Mouse (Mus musculus): ENCODE measurements around the gene Frmd7. TPM values are rescaled to one million over a fixed set of nuclear protein-coding genes. Genes with fewer than 3 reads are reported as not detected.

Gene Frmd7
- 0.32 TPM in 2 replicates for polyA plus RNA-seq (2015; fragmentation: Nextera tagmentation; extraction: Ambion mirVana)

DNA sequence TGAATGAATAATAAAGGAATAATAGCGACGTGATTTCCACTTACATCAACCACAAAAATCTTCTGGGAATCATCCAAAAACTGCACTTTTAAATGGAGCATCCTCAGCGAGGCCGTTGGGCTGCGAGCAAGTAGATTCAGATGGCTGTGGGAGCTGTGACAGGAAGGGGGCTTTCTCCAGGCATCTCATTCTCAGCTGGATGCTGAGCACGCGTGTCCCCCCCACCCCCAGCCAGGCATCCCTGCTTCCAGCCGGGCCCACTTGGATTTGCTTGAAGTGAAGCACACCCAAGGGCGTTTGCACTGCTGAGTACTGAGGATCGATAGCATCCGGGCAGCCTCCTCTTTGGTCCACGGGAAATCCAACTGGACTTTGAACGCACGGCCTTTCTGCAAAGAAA, at the start of gene Frmd7:
Gene Frmd7 (minus strand): TSS at position 101 of the 400 bp plus-strand sequence.
- H3K4me1 ChIP-seq, result no peaks in the 10 kb centered on the region
- H3K4me3 ChIP-seq, result no peak within 1 kb of the TSS
- H3K4me2 ChIP-seq (replicated peaks), result no peak within 1 kb of the TSS
- H3K9ac ChIP-seq (replicated peaks), result no peak within 1 kb of the TSS
- 71% methylated on average over 14 of the region's 14 CpGs for WGBS
- H3K27me3 ChIP-seq, result no peaks in the 10 kb centered on the region
- no peak within 1 kb of the TSS for H3K27ac ChIP-seq (replicated peaks)
- no peak for ATAC-seq (replicated peaks)
- H3K36me3 ChIP-seq, result no peaks in the 10 kb centered on the region
- H3K9me3 ChIP-seq, result no peaks in the 10 kb centered on the region

DNA sequence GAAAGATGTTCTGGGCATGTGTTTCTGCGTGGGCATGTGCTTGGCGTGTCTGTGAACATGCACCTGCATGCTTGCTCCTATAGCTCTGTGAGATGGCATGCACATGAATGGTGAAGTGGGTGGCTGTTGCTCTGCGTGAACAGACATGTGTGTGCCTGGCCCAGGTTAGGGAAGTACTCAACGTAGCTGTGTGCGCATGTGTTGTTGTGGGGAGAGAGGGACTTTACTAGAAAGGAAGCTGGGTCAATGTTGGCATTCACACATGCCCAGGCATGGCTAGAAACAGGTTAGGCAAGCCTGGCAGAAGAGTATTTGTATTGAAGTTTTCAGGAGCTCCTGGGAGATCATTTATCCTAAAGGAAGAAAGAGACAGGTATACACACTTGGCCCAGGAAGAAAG, 48.8 kb upstream of the Frmd7 start:
- no peak overlapping the region for H3K4me2 ChIP-seq (replicated peaks)
- H3K4me3 ChIP-seq, result no peak overlapping the region
- WGBS, result 93% methylated on average over 5 of the region's 5 CpGs
- no peaks in the 10 kb centered on the region for H3K9me3 ChIP-seq
- no peak overlapping the region for H3K27ac ChIP-seq (replicated peaks)
- no peak for ATAC-seq (replicated peaks)
- no peaks in the 10 kb centered on the region for H3K27me3 ChIP-seq
- H3K36me3 ChIP-seq, result no peaks in the 10 kb centered on the region
- no peaks in the 10 kb centered on the region for H3K4me1 ChIP-seq
- no peak overlapping the region for H3K9ac ChIP-seq (replicated peaks)

DNA sequence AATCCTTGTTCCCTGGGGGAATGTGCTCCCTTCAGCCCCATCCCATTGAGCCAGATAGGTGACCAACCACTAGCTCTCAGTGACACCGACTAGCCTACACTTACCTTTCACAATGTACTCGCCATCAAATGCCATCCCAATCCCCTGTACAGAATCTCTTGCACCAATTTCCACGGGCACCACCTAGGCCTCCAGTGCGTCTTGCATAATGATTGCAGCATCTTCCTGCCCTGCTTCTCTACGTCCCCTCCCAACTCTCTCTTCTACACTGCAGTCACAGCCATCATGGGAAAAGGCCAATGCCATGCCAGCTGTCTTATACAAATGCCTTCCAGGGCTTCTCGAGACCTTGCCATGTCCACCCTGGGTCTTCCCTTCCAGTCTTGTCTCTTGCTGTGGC, 47.4 kb upstream of the Frmd7 start:
- Histone ChIP-seq H3K9me3 (no peaks in the 10 kb centered on the region), H3K4me1 (no peaks in the 10 kb centered on the region), H3K27me3 (no peaks in the 10 kb centered on the region), H3K27ac (replicated peaks) (no peak overlapping the region), H3K4me3 (no peak overlapping the region), H3K4me2 (replicated peaks) (no peak overlapping the region), H3K9ac (replicated peaks) (no peak overlapping the region), H3K36me3 (no peaks in the 10 kb centered on the region)
- WGBS, result 94% methylated on average over 6 of the region's 6 CpGs
- no peak for ATAC-seq (replicated peaks)

DNA sequence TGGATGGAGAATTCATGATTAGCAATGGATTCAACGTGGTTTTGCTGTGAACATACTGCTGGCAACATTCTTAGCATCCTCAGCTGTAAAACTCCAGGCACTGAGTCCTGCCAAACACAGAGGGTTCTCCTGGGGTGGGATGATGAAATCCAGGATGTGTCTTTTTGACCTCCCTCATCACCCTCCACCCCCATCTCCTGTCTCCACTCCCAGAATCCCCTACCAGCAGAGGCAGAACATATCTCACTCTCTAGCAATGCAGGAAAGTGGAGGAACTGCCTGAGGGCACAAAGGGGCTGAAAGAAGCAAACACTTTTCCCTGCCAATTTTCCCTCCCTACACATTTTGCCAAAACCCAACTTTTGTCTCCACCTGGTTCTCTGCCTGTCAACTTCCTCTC, 46.1 kb upstream of the Frmd7 start:
- no peak overlapping the region for H3K9ac ChIP-seq (replicated peaks)
- no peaks in the 10 kb centered on the region for H3K36me3 ChIP-seq
- no peak overlapping the region for H3K4me2 ChIP-seq (replicated peaks)
- H3K4me1 ChIP-seq, result no peaks in the 10 kb centered on the region
- 67% methylated on average over 1 of the region's 1 CpGs for WGBS
- ATAC-seq (replicated peaks), result no peak
- no peaks in the 10 kb centered on the region for H3K9me3 ChIP-seq
- H3K27ac ChIP-seq (replicated peaks), result no peak overlapping the region
- no peaks in the 10 kb centered on the region for H3K27me3 ChIP-seq
- no peak overlapping the region for H3K4me3 ChIP-seq

DNA sequence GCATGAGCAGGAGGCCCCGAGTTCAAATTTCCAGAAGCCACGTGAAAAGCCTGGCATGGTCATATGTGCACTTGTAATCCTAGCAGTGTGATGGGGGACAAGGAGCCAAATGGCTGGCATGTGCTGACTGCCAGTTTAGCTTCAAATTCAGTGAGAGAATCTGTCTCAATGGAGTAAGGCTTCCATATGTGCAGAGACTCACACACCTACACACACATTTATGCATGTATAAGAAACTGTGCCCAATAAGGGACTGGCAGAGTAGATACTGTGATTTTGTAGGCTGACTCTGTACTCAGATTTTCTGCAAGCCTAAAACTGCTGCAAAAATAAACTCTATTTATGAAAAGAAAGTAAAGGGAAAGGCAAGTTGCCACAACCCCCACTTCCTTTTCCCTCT, 35.9 kb upstream of the Frmd7 start:
- Histone ChIP-seq H3K4me1 (no peaks in the 10 kb centered on the region), H3K9me3 (no peaks in the 10 kb centered on the region), H3K36me3 (no peaks in the 10 kb centered on the region), H3K27me3 (no peaks in the 10 kb centered on the region), H3K27ac (replicated peaks) (no peak overlapping the region), H3K4me2 (replicated peaks) (no peak overlapping the region), H3K4me3 (no peak overlapping the region), H3K9ac (replicated peaks) (no peak overlapping the region)
- peak; percentile 51; the same call in 1 of the 2 replicates for ATAC-seq (replicated peaks)
- WGBS, result 79% methylated on average over 2 of the region's 2 CpGs

DNA sequence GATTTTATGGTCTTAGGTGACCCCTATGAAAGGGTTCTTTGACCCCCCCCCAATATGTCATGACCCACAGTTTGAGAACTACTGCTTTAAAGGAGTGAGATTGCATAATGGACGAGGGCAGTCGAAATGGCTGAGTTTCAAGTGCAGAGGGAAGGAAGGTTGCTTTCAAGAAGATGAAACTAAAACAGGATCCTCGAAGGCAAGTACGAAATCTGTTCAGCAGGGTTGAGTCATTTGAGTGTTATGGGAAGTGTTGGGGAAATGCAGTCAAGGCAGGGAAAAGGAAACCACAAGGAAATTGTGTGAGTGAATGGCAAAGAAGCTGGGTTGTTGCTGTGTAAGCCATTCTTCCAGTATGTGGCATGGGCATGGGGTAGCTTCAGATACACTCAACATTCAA, 29.6 kb upstream of the Frmd7 start:
- Histone ChIP-seq H3K27ac (replicated peaks) (no peak overlapping the region), H3K36me3 (no peaks in the 10 kb centered on the region), H3K4me3 (no peak overlapping the region), H3K9me3 (no peaks in the 10 kb centered on the region), H3K9ac (replicated peaks) (no peak overlapping the region), H3K4me1 (no peaks in the 10 kb centered on the region), H3K4me2 (replicated peaks) (no peak overlapping the region), H3K27me3 (no peaks in the 10 kb centered on the region)
- 92% methylated on average over 4 of the region's 4 CpGs for WGBS
- no peak for ATAC-seq (replicated peaks)

DNA sequence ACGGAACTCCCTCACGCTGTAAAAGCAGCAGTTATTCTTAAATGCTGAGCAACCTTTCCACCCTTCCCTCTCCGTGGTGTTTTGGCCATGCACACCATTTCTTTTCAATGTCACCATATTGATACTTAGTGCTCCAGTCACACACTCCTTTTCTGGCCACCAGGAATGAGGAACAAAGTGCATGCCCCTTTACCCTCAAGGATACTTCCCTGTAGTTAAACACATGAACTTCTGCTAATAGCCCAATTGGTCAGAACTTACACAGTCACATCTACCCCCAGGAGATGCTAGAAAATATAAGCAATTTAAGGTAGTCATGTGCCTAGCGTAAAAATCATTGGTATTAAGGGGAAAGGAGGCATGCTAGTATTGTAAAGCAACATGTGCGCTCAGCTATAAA, 27.4 kb upstream of the Frmd7 start:
- no peak overlapping the region for H3K4me3 ChIP-seq
- H3K9me3 ChIP-seq, result no peaks in the 10 kb centered on the region
- WGBS, result 87% methylated on average over 5 of the region's 5 CpGs
- H3K36me3 ChIP-seq, result no peaks in the 10 kb centered on the region
- H3K4me2 ChIP-seq (replicated peaks), result no peak overlapping the region
- H3K4me1 ChIP-seq, result no peaks in the 10 kb centered on the region
- no peak overlapping the region for H3K9ac ChIP-seq (replicated peaks)
- no peaks in the 10 kb centered on the region for H3K27me3 ChIP-seq
- no peak for ATAC-seq (replicated peaks)
- H3K27ac ChIP-seq (replicated peaks), result no peak overlapping the region

DNA sequence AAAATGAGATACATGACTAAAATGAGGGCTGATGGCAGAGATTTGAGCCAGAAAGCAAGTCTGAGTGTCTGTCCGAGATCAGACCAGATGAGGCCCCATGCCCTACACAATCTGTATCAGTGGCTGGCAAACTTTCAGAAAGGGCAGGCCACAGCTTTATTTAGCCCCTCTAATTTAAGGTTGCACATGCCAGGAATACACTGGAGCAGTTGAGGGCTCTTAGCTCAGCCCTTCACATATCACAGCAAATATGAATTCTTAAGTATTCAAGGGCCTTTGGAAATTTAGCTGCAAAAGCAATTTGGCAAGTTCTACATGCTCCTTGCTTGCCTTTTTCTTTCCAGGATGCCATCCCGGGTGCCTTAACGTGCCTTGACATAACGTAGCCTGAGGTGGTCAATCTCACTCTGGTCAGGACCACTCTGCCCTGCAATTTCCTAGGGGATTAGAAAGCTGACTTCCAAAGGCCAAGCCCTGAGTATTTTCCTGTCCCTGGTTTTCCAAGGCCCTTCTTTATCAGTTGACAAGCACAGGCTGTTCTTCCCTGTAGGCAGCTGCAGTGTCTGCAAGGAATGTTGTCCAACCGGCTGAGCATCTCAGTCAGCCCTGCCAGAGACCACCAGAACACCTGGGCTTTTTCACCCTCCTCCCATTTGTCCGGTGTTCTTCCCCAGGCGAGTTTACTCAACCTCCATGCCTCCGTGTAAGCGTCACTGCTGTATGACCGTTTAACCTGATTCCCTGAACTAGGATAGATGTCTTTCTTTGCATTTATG, 25.8 kb upstream of the Frmd7 start:
- Histone ChIP-seq H3K9ac (replicated peaks) (no peak overlapping the region), H3K27ac (replicated peaks) (no peak overlapping the region), H3K4me2 (replicated peaks) (no peak overlapping the region), H3K36me3 (no peaks in the 10 kb centered on the region), H3K27me3 (no peaks in the 10 kb centered on the region), H3K4me3 (no peak overlapping the region), H3K9me3 (no peaks in the 10 kb centered on the region), H3K4me1 (no peaks in the 10 kb centered on the region)
- 77% methylated on average over 10 of the region's 10 CpGs for WGBS
- ATAC-seq (replicated peaks), result no peak

DNA sequence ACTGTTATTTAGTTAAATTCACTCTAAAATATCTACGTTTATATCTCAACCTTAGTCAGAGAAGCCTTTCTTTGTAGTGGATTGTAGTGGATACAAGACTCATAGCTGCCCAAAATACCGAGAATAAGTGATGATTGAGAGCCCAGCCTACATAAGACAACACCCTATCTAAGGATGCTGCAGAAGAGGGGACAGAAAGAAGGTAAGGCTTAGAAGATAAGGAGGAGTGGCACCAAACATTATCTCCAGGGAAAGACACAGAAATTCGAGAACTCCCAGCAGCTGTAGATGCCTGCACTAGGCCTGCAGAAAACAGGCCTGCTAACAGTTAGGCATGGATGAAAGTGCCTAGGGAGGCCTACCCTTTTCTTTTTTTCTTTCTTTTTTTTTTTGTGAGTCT, 22.6 kb upstream of the Frmd7 start:
- Histone ChIP-seq H3K9me3 (no peaks in the 10 kb centered on the region), H3K27me3 (no peaks in the 10 kb centered on the region)
- 86% methylated on average over 3 of the region's 3 CpGs for WGBS

DNA sequence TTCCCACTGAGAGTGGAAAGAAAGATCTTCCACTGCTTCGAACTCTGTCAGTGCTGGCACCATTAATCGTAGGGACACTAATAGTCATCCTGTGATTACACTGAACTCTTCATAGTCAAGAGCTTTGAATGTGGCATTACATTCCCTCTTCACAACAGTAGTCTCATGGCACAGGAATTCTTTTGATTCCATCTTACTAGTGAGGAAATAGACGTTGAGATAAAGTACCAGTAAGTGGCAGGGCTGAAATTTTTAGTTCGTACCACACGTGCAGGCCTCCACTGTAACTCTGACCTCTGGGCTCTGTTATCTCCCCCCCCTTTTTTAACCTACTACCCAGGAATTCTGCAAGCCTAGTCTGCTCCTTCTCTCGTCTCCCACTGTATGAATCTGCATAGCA, 20.4 kb upstream of the Frmd7 start:
- Histone ChIP-seq H3K4me1 (no peaks in the 10 kb centered on the region), H3K4me2 (replicated peaks) (no peak overlapping the region), H3K27me3 (no peaks in the 10 kb centered on the region), H3K9ac (replicated peaks) (no peak overlapping the region), H3K27ac (replicated peaks) (no peak overlapping the region), H3K4me3 (no peak overlapping the region), H3K9me3 (no peaks in the 10 kb centered on the region), H3K36me3 (no peaks in the 10 kb centered on the region)
- no peak for ATAC-seq (replicated peaks)
- 83% methylated on average over 6 of the region's 6 CpGs for WGBS

More for the DNA sequence above, 22.6 kb upstream of the Frmd7 start:
- H3K36me3 ChIP-seq, result no peaks in the 10 kb centered on the region
- no peak for ATAC-seq (replicated peaks)
- no peak overlapping the region for H3K4me2 ChIP-seq (replicated peaks)
- no peak overlapping the region for H3K4me3 ChIP-seq
- H3K9ac ChIP-seq (replicated peaks), result no peak overlapping the region
- no peak overlapping the region for H3K27ac ChIP-seq (replicated peaks)
- H3K4me1 ChIP-seq, result no peaks in the 10 kb centered on the region

DNA sequence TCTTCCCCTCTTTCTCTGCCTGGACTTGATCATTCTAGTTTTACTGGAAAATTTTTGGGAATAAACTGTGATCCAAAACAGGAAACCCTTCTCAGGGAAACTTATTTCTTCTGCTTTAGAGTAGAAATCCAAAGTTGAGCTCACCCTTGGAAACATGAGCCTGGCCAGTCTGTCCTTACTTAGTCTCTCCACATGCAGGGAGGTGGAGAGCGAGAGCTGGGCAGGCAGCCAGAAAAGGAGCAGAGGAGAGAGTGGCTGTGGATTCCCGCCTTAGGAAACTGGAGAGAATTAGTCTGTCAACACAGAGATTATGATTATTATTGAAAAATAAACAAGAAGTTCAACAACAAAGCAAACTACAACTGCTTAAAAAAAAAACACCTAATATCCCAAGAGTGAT, 6.1 kb upstream of the Frmd7 start:
- no peaks in the 10 kb centered on the region for H3K9me3 ChIP-seq
- H3K27ac ChIP-seq (replicated peaks), result no peak overlapping the region
- no peak overlapping the region for H3K9ac ChIP-seq (replicated peaks)
- H3K4me1 ChIP-seq, result no peaks in the 10 kb centered on the region
- 41% methylated on average over 2 of the region's 2 CpGs for WGBS
- no peak overlapping the region for H3K4me2 ChIP-seq (replicated peaks)
- H3K4me3 ChIP-seq, result no peak overlapping the region
- no peaks in the 10 kb centered on the region for H3K36me3 ChIP-seq
- H3K27me3 ChIP-seq, result no peaks in the 10 kb centered on the region
- ATAC-seq (replicated peaks), result no peak

DNA sequence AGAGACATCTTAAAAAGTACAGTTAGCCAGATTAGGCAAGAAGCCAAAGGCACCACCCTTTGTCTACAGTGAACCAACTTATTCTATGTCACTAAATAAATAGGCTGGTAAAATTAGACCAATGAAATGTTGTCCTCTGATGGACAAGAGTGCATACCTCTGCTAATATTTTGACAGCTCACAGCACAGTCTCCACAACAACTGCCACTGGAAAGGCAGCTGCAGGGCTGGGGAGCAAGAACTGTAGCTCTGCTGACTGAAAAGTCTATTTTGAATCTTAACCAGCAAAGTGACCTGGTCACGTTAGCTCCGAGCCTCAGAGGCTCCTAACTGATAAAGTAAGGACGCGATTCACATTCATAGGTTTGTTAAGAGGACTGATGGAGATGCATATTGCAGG, 5.6 kb upstream of the Frmd7 start:
- no peak overlapping the region for H3K4me3 ChIP-seq
- H3K9ac ChIP-seq (replicated peaks), result no peak overlapping the region
- ATAC-seq (replicated peaks), result no peak
- H3K9me3 ChIP-seq, result no peaks in the 10 kb centered on the region
- 78% methylated on average over 4 of the region's 4 CpGs for WGBS
- no peak overlapping the region for H3K4me2 ChIP-seq (replicated peaks)
- H3K36me3 ChIP-seq, result no peaks in the 10 kb centered on the region
- no peaks in the 10 kb centered on the region for H3K27me3 ChIP-seq
- H3K4me1 ChIP-seq, result no peaks in the 10 kb centered on the region
- H3K27ac ChIP-seq (replicated peaks), result no peak overlapping the region

DNA sequence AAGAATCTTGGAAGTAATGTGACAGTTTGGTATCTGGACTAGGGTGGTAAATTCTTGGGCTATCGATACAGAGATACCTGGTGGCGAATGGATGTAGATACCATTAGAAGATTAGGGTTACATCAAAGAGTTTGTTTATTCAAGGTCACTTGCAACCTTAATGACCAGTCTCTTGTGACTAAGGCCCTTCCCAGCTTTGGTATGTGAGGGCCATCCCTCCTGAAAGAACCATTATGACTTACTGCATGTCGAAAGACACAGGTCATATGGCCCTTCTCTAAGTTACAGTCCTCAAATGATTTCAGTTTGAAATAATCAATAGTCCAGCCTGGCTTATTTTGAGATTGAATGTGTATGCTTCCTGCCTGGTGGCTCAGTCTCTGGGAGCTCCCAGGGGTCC, 5.4 kb downstream of the Frmd7 start:
- 90% methylated on average over 3 of the region's 3 CpGs for WGBS
- H3K9ac ChIP-seq (replicated peaks), result no peak overlapping the region
- H3K4me2 ChIP-seq (replicated peaks), result no peak overlapping the region

More for the DNA sequence above, 5.4 kb downstream of the Frmd7 start:
- Histone ChIP-seq H3K27me3 (no peaks in the 10 kb centered on the region), H3K36me3 (no peaks in the 10 kb centered on the region), H3K9me3 (no peaks in the 10 kb centered on the region), H3K27ac (replicated peaks) (no peak overlapping the region), H3K4me1 (no peaks in the 10 kb centered on the region), H3K4me3 (no peak overlapping the region)
- ATAC-seq (replicated peaks), result no peak
